In genomic region chr11:52395940-52396596, GRCm38 (mm10) we compare ENCODE assay signal across 8 mouse cellular contexts. TPM values are rescaled to one million over a fixed set of nuclear protein-coding genes. Genes with fewer than 3 reads are reported as not detected.
DNase-seq lines count a peak whose midpoint lies in the region; ATAC-seq and TF ChIP-seq lines count a peak whose summit lies in the region.

Gene 9530068E07Rik (plus strand): TSS chr11:52396428.

- peak; percentile 57 for TF ChIP-seq POLR2A in olfactory bulb, adult 2 months (IDR thresholded peaks at IDR 0.05; ENCODE audit: insufficient read depth, low read depth, low read length)
- peak; percentile 78 for TF ChIP-seq POLR2A in thymus, adult 2 months (IDR thresholded peaks at IDR 0.05; ENCODE audit: control insufficient read depth, extremely low read depth, insufficient read depth, low read length, poor library complexity)

- intact Hi-C loops in heart, postnatal 36 days (cut with DNase I), result no loop called here

- peak within 1 kb of the TSS; percentile 89 for H3K27ac ChIP-seq in ES-E14 (ENCODE audit: insufficient read depth, low read depth, low read length, poor library complexity, severe bottlenecking)
- H3K27ac ChIP-seq in forebrain, embryonic 16.5 days (ENCODE audit: low read length), result peak within 1 kb of the TSS; percentile 93
- H3K27ac ChIP-seq in layer of hippocampus, adult 2 months, result peak within 1 kb of the TSS; percentile 99
- peak within 1 kb of the TSS; percentile 94 for H3K27ac ChIP-seq in lung, embryonic 14.5 days (ENCODE audit: low read depth)
- peak within 1 kb of the TSS; percentile 37; the same call in 1 of the 2 replicates for H3K27ac ChIP-seq in olfactory bulb, adult 2 months (ENCODE audit: insufficient read depth, low read depth, low read length)
- H3K27ac ChIP-seq in thymus, adult 2 months (ENCODE audit: control insufficient read depth, insufficient read depth, low read length), result 0 out of 2 replicates have a peak within 1 kb of the TSS, but pooled peaks have one; percentile 1

- no peaks in the 10 kb centered on the region; the same call in 1 of the 2 replicates for H3K36me3 ChIP-seq in ES-E14 (ENCODE audit: control insufficient read depth, insufficient read depth, low read length, poor library complexity, severe bottlenecking)
- H3K36me3 ChIP-seq in forebrain, embryonic 16.5 days (ENCODE audit: control insufficient read depth, insufficient read depth), result no peaks in the 10 kb centered on the region
- H3K36me3 ChIP-seq in lung, embryonic 14.5 days (ENCODE audit: insufficient read depth), result 0 out of 2 replicates have a peak, but pooled peaks cover 6% of the 10 kb centered on the region
- no peaks in the 10 kb centered on the region for H3K36me3 ChIP-seq in thymus, adult 2 months (ENCODE audit: control insufficient read depth, insufficient read depth, low read length)

- peak within 1 kb of the TSS; percentile 99 for H3K9ac ChIP-seq in ES-E14 (ENCODE audit: insufficient read depth, low read depth, low read length, poor library complexity, severe bottlenecking)
- H3K9ac ChIP-seq in forebrain, embryonic 16.5 days (replicated peaks; ENCODE audit: low read depth, low read length), result peak within 1 kb of the TSS; percentile 95
- H3K9ac ChIP-seq in lung, embryonic 14.5 days, result peak within 1 kb of the TSS; percentile 97

- H3K4me1 ChIP-seq in ES-E14 (ENCODE audit: control insufficient read depth in 2 of 2, insufficient read depth in 2 of 2, low read length in 2 of 2, poor library complexity in 1 of 2), result peaks cover 3 to 8% of the 10 kb centered on the region in 2 experiments; a peak in 2 of 4 replicates
- peaks cover 10% of the 10 kb centered on the region for H3K4me1 ChIP-seq in forebrain, embryonic 16.5 days (replicated peaks; ENCODE audit: control insufficient read depth, insufficient read depth, low read length)
- H3K4me1 ChIP-seq in lung, embryonic 14.5 days (ENCODE audit: insufficient read depth), result no peaks in the 10 kb centered on the region
- H3K4me1 ChIP-seq in olfactory bulb, adult 2 months (ENCODE audit: control insufficient read depth, insufficient read depth, low read length), result peaks cover 11% of the 10 kb centered on the region
- peaks cover 4% of the 10 kb centered on the region; the same call in 1 of the 2 replicates for H3K4me1 ChIP-seq in thymus, adult 2 months (replicated peaks; ENCODE audit: control insufficient read depth, insufficient read depth, low read length)

- peak within 1 kb of the TSS; percentile 67 for H3K4me2 ChIP-seq in forebrain, embryonic 16.5 days (ENCODE audit: low read length)
- peak within 1 kb of the TSS; percentile 76 for H3K4me2 ChIP-seq in lung, embryonic 14.5 days

- H3K4me3 ChIP-seq in ES-E14 (ENCODE audit: insufficient read depth in 1 of 2, low read depth in 1 of 2, low read length in 2 of 2, poor library complexity in 1 of 2, severe bottlenecking in 1 of 2), result peak within 1 kb of the TSS; percentile 84 to 99
- H3K4me3 ChIP-seq in forebrain, embryonic 16.5 days (replicated peaks; ENCODE audit: low read length), result peak within 1 kb of the TSS; percentile 90
- peak within 1 kb of the TSS; percentile 100 for H3K4me3 ChIP-seq in layer of hippocampus, adult 2 months
- peak within 1 kb of the TSS; percentile 98 for H3K4me3 ChIP-seq in lung, embryonic 14.5 days (ENCODE audit: low read depth, low read length)
- peak within 1 kb of the TSS; percentile 60 for H3K4me3 ChIP-seq in olfactory bulb, adult 2 months (ENCODE audit: insufficient read depth, low read depth, low read length)
- H3K4me3 ChIP-seq in thymus, adult 2 months (ENCODE audit: control insufficient read depth, insufficient read depth, low read length), result peak within 1 kb of the TSS; percentile 75

- no peaks in the 10 kb centered on the region for H3K9me3 ChIP-seq in ES-E14 (ENCODE audit: control insufficient read depth, insufficient read depth, low read depth, low read length)
- H3K9me3 ChIP-seq in forebrain, embryonic 16.5 days (ENCODE audit: control insufficient read depth, low read length), result no peaks in the 10 kb centered on the region
- H3K9me3 ChIP-seq in lung, embryonic 14.5 days (ENCODE audit: low read depth, low read length), result no peaks in the 10 kb centered on the region

- no peaks in the 10 kb centered on the region for H3K27me3 ChIP-seq in forebrain, embryonic 16.5 days (replicated peaks; ENCODE audit: control insufficient read depth, insufficient read depth, low read length)
- no peaks in the 10 kb centered on the region for H3K27me3 ChIP-seq in lung, embryonic 14.5 days (ENCODE audit: insufficient read depth, low read length)
- no peaks in the 10 kb centered on the region for H3K27me3 ChIP-seq in thymus, adult 2 months (ENCODE audit: control insufficient read depth, insufficient read depth, low read length)

- WGBS in forebrain, embryonic 16.5 days, result 1% methylated on average over 38 of the region's 38 CpGs
- WGBS in lung, embryonic 14.5 days, result under 1% methylated on average over 38 of the region's 38 CpGs
- WGBS in olfactory bulb, adult 2 months, result under 1% methylated on average over 38 of the region's 38 CpGs
- 1% methylated on average over 38 of the region's 38 CpGs for WGBS in thymus, adult 2 months

- peak; percentile 97 for ATAC-seq in forebrain, embryonic 16.5 days
- ATAC-seq in lung, embryonic 14.5 days (ENCODE audit: insufficient read depth), result peak; percentile 94

- in situ Hi-C loops in ES-E14 (cut with MboI; ENCODE audit: low sequenced_read_pairs in 2 of 2, unreplicated experiment in 2 of 2), result no loop called here

- no peak for TF ChIP-seq CTCF in layer of hippocampus, adult 2 months (conservative IDR thresholded peaks at IDR 0.05)
- no peak for TF ChIP-seq CTCF in lung, embryonic 14.5 days (IDR thresholded peaks at IDR 0.05; ENCODE audit: low read depth)
- no peak for TF ChIP-seq CTCF in olfactory bulb, adult 2 months (IDR thresholded peaks at IDR 0.05; ENCODE audit: insufficient read depth, low read depth, low read length)
- TF ChIP-seq CTCF in thymus, adult 2 months (IDR thresholded peaks at IDR 0.05; ENCODE audit: borderline replicate concordance, control insufficient read depth, extremely low read depth, insufficient read depth, low read length, poor library complexity), result no peak

- peak; percentile 88 for DNase-seq in ES-E14 (ENCODE audit: low read depth, low spot score)
- DNase-seq in cerebellum, adult 11-12 months, result peak; percentile 93
- peak; percentile 91 for DNase-seq in heart, postnatal 36 days
- peak; percentile 94 for DNase-seq in layer of hippocampus, adult 2 months (ENCODE audit: low spot score in 2 of 2)
- peak; percentile 98 for DNase-seq in lung, embryonic 14.5 days
- DNase-seq in thymus, adult 2 months, result peak; percentile 91

TF ChIP-seq in ES-E14, 5 proteins besides CTCF, POLR2A, EP300 and RAD21:
- peak; percentile 97 for TF ChIP-seq ZNF384 (IDR thresholded peaks at IDR 0.05; ENCODE audit: low read depth, low read length)
- TF ChIP-seq HCFC1 (IDR thresholded peaks at IDR 0.05; ENCODE audit: borderline replicate concordance, insufficient read depth, low read length), result peak; percentile 72; the same call in 1 of the 2 replicates
- TF ChIP-seq CHD2 (IDR thresholded peaks at IDR 0.05; ENCODE audit: low read depth, low read length), result no peak

RNA-seq across cellular contexts. Expression of gene 9530068E07Rik, which starts in this region (rescaled TPM):
- 54.7 and 55.0 TPM in 2 replicates for total RNA-seq in ES-E14 (2012; rRNA removed)
- polyA plus RNA-seq in forebrain, embryonic 16.5 days (2015; fragmentation: Nextera tagmentation; extraction: Ambion mirVana), result 116 and 124 TPM in 2 replicates
- 10 to 100 TPM; 75.4 to 81.3 TPM for total RNA-seq in heart, postnatal 36 days (2021)
- total RNA-seq in layer of hippocampus, adult 2 months (2021), result 10 to 100 TPM; 61.3 to 65.5 TPM
- polyA plus RNA-seq in lung, embryonic 14.5 days (2014; fragmentation: Nextera tagmentation; extraction: Ambion mirVana), result 235 and 242 TPM in 2 replicates
- polyA plus RNA-seq in olfactory bulb, adult 2 months (2012; ENCODE audit: insufficient read depth, insufficient read length, low replicate concordance, missing spikeins), result not detected in 2 replicates
- 124 and 127 TPM in 2 replicates for polyA plus RNA-seq in thymus, adult 2 months (2012; rRNA removed)

Comparison
In these comparisons a context has a peak if more than half of its experiments do, and no peak if none do; other contexts are left out.
1. Peak in every context shown above with its lines: DNase-seq, ATAC-seq, H3K4me3 ChIP-seq and H3K27ac ChIP-seq.
2. H3K27ac ChIP-seq: peak in every context shown above with its lines; median percentile 99 in layer of hippocampus, adult 2 months; 94 in lung, embryonic 14.5 days; 93 in forebrain, embryonic 16.5 days; 89 in ES-E14; 37 in olfactory bulb, adult 2 months; 1 in thymus, adult 2 months.